Mouse (Mus musculus) ES-E14 (cell line): ENCODE data around the gene Dnase1l3.

Source experiments
- CHD2 ChIP-seq: IDR thresholded peaks from 2 replicates; pipeline ENCODE4 v1.6.1; 2014; ENCODE audit warnings: mild to moderate bottlenecking, low read depth, low read length, inconsistent platforms
- MAFK ChIP-seq: IDR thresholded peaks from 2 replicates; pipeline ENCODE4 v1.6.1; 2014; ENCODE audit warnings: mild to moderate bottlenecking, low read depth, low read length, inconsistent platforms; ENCODE audit not compliant: insufficient read depth
- ZC3H11A ChIP-seq: IDR thresholded peaks from 2 replicates; pipeline ENCODE4 v1.6.1; 2012; ENCODE audit warnings: low read depth, mild to moderate bottlenecking, inconsistent platforms, low read length, borderline replicate concordance
- ZNF384 ChIP-seq: IDR thresholded peaks from 2 replicates; pipeline ENCODE4 v1.6.1; 2012; ENCODE audit warnings: low read depth, low read length, inconsistent platforms

- no peak for TF ChIP-seq ZNF384
- TF ChIP-seq ZC3H11A = no peak
- no peak for TF ChIP-seq CHD2
- no peak for TF ChIP-seq MAFK
These were observed 21.9 kb upstream of the Dnase1l3 start for GRCm38 (mm10) chr14:8016276-8016675.
